Mouse (Mus musculus): Measurements from ENCODE around the gene Tpbgl.

The Tpbgl gene

DNA sequence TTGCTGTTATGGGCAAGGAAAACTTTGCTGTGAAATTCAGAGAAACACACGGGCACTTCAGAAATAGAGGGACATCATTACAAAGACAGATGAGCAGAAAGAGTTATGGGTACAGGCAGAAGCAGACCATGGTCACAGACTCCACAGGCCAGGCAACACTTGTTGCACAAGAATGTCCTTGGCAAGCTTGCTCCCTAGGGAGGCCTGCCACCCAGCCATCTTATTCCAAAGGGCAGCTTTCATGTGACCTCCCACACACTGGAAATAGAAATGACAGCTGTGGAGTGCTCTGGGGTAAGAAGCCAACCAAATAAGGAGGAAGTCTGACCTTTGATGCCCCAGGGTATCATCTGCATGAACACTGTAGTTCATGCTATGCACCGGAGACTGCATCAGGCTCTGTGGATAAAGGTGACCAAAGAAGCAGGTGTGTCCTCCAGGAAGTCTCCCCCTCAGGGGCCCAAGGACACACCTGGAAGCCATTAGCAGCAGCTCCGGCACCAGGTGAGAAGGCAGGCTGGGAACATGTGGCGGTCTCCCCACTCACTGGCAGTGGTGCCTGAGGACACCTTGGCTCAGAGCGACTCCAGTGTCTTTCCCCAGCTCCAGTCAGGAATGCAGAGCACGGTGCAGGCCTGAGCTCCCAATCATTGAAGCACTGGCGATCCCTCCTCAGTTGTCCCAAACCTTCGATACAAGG is 7.2 kb upstream of the Tpbgl start:
- no peak for DNase-seq

DNA sequence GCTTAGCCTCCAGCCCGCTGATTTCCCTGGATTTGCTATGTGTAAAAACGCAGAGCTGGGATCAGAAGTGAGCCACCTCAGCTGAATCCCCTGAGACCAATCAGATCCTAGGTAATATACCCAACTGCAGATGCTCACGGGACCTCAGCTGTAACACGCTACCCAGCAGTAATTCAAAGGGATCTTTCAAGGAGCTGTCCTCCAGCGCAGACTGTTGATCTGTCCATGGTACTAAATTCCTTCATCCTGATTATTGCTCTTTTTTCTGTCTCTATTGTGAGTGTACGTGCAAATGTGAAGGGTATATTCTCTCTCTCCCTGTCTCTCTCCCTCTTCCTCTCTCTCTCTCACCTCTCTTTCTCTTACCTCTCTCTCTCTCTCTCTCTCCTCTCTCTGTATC is 5.4 kb upstream of the Tpbgl start:
- DNase-seq, result no peak

- no peak for DNase-seq
Observed at GRCm38 (mm10) chr7:99627366-99627765, 463 bp upstream of the Tpbgl start.

DNA sequence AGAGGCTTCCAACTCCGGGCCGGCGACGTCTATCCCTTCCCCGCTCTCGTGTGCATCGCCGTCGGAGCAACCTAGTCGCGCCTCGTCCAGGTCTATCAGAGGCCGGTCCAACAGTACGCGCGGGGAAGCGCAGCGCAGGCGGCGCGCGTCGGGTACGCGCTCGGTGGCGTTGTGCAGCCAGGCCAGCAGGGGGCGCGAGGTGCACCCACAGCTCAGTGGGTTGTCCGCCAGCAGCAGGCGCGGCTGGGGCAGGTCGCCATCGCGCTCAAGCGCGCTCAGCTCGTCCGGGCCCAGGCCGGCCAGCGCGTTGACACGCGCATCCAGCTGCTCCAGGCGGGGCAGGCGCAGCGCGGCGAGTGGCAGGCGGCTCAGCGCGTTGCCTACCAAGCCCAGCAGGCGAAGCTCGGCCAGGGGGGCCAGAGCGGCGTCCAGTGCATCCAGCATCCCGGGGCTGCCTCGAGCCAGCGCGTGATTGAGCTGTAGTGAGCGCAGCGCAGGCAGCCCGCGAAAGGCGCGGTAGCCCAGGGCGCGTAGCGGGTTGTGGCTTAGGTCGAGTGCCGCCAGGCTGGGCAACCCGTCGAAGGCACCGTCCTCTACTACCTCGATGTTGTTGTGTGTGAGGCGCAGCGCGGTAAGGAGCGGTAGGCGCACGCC is 1.1 kb downstream of the Tpbgl start:
- peak; percentile 86 for DNase-seq

GRCm38 (mm10) chr7:99618860-99619259 is 8.0 kb downstream of the Tpbgl start:
- DNase-seq, result peak; percentile 64

DNA sequence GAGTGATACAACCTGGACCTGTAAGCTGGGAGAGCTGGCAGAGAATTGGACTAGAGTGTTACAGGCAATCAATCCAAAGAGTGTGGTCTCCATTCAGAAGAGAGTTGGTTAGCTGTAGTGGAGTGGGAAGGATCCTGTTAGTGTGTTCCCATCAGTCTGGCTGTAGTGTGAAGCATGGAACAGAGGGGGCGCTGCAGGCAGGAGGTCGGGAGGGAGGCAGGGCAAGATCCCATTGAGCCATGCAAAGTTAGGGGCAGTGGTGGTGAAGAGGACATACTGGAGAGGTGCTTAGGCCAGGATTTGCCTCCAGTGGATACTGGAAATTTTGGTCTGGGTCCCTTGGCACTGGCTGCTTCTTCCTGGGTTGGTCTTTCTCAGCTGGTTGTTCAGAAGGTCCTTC is 8.6 kb downstream of the Tpbgl start:
- no peak for DNase-seq

DNA sequence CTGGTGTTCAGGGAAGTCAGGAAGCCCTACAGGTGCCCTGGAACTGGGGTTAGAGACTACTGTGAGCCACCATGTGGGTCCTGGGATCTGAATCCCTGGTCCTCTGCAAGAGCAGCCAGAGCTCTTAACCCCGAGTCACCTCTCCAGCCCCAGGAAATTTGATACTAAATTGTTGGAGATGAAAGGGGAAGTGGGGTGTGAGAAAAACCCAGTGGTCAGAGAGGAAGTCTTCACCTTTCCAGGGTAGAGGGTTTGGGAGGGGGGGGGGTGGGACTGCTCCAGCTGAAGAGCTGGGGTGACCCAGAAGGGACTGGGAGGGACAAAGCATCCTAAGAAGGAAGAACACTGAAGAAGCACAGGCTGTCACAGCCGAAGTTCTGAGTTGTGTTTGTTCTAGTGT is 19.3 kb downstream of the Tpbgl start:
- no peak for DNase-seq

DNA sequence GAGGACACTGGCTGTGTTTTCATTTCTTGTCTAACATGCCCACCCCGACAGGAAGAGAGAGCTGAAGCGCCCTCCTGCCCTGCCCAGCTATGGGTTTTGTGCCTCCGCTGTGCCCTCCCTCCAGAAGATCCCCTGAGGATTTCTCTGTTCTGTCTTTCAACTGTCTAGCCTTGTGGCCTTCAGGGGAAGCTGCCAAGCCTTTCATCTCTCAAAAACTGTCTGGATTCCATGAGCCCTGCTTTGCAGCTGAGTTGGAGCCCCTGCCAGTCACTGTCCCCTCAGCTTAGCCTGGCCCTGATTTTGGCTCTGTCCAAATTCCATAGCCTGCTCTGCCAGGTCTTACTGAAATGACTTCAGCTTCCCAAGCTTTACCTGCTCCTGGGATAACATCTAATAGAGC is 20.1 kb downstream of the Tpbgl start:
- no peak for DNase-seq

- DNase-seq, result no peak
Observed at GRCm38 (mm10) chr7:99606303-99606702, 20.6 kb downstream of the Tpbgl start.

GRCm38 (mm10) chr7:99605058-99605457 is 21.8 kb downstream of the Tpbgl start:
- DNase-seq, result no peak

GRCm38 (mm10) chr7:99603875-99604662 is 22.8 kb downstream of the Tpbgl start:
- DNase-seq, result peak; percentile 56

DNA sequence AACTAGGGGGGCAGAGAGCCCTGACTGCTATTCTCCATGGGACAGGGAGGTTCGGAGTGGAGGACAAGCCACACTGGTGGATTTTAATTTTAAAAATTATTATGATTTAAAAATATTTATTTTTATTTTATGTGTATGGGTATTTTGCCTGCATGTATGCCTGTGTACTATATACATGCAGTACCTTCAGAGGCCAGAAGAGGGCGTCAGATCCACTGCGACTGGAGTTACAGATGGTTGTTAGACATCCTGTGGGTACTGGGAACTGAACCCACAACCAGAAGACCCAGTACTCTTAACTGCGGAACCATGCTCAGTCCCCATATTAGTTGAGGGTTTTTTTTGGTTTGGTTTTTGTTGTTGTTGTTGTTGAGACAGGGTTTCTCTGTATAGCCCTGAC is 28.2 kb downstream of the Tpbgl start:
- no peak for DNase-seq

DNA sequence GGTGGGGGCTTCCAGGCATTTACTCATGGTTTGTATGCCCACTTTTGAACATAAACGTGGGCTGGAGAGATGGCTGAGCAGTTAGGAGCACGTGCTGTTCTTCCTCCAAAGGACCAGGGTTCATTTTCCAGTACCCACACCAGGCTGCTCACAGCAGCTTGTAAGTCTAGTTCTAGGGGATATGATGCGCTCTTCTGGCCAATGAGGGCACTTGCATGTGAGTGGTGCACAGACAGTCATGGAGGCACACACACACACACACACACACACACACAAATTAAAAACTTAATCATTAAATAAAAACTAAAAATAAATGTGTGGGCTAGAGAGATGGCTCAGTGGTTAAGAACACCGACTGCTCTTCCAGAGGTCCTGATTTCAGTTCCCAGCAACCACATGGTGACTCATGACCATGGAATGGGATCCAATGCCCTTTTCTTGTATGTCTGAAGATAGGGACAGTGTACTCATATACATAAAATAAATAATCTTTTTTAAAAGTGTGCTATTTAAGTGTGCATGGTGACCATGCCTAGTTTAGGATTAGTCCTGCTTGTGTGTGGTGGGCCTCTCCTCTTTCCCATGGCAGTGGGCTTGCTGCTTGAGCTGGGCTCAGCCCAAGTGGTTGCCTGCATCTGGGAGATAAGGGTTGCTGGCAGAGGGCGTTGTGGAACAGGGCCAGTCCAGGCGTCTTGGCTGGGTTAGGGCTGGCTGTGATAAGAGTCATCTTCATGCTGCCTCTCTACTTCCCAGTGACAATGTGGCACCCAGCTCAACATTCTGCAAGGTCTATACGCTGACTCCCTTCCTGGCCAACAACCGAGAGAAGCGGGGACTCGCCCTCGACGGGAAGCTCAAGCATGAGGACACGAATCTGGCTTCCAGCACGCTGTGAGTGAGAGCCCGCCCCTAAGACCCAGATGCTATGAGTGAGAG is 32.8 kb downstream of the Tpbgl start:
- no peak for DNase-seq

DNA sequence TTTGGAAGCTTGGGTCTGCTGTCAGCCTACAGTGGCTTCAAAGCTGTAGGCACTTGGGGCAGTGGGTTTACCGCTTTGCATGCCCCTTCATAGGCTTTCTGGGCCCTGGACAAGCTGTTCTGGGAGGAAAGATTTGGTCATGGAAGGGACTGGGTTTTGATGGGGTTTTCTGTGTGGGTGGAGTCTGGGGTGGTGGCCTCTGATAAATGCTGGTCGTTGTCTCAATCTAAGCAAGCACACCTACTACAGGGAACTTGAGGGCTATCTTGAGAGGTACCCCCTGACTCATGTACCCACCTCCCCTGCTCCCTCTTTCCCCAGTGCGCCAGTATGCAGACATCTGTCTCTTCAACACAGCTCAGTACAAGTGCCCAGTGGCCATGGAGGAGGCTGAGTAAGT is 34.2 kb downstream of the Tpbgl start:
- no peak for DNase-seq

DNA sequence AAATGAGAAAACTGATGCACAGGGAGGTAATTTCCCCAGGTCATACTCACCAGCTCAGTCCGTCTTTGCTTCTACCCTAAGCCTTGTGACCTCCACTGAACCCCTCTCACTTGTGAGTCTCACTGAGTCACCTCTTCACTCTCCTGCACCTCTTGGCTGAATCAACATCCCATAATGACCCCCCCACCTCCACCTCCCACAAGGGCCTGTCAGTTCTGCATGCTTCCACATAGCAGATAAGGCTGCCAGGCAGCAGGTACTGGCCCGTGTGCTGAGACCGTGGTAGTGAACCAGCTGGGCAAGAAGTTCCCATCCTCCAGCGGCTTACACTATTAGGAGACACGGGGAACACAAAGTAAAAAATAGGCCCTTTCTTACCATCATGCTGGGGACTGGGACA is 36.3 kb downstream of the Tpbgl start:
- DNase-seq, result no peak

DNA sequence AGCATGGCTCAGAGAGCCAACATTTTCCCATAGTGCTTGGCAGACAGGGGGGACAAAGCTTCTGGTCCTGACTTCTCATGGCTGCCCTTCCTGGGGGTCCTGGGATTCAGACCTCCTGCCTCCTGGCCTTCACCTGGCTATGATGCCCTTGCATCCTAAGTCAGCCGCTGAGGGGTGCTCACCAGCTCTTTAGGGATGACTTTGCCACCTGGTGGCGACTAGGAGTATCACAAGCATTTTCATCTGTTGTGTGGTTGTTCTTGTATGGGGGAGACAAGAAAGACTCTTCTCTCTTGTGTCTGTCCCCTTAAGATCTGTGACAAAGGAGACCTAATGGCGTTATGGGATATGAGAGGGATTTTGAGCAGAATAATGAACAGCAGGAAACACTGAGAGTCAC is 36.8 kb downstream of the Tpbgl start:
- DNase-seq, result peak; percentile 83

GRCm38 (mm10) chr7:99585976-99586375 is 40.9 kb downstream of the Tpbgl start:
- no peak for DNase-seq

DNA sequence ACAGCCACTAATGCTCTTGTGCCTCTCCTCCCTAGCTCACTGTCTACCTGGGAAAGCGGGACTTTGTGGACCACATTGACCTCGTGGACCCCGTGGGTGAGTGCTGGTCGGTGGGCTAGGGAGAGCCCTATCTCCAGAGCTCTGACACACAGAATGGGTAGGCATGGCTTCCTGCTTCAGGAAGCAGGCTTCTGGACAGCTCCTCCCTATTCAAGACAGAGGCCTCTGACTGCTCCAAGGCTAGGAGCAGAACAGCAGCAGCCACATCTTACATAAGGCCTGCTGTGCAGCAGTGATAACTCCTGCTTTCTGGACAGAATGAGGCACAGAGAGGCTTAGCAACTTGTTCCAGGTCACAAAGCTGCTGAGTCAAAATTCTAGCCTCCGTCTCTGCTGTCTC is 43.3 kb downstream of the Tpbgl start:
- DNase-seq, result no peak

DNA sequence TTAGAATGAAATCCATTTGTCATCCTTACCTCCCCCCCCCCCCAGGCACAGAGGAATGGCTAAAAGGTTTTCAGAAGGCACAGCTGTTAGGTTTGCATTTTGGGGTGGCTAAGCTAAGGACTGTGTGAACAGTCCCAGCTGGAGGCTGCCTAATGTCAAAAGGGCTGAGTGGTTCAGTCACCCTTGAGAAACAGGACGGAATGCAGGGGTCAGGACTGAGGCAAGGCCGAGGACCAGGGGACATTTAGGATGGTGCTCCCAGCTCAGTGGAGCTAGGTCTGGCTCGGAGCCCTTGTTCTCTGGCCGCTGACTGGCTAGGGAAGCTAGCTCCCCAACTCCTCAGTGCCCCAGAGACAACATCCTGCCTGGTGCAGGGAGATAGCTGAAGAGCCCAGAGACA is 44.0 kb downstream of the Tpbgl start:
- no peak for DNase-seq

DNA sequence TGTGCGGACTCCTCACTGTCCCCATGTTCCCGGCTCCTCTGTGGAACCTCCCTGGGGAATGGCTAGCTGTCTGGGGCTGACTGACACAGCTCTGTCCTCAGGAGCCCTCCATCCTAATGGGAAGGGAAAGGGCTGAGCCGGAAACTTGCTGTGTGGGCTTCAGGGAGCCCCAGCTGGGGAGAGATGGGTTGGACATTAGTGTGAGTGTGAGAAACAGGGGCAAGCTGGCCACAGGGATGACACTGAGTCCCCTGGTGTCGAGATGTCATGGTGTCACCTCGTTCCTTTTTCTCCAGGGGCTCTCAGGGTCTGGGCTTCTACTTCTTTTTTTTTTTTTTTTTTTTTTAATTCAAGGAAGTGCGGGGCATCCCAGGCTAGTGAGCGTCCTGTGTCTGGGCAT is 44.6 kb downstream of the Tpbgl start:
- no peak for DNase-seq

GRCm38 (mm10) chr7:99580247-99580646 is 46.7 kb downstream of the Tpbgl start:
- no peak for DNase-seq

- DNase-seq, result peak; percentile 51
Observed at GRCm38 (mm10) chr7:99579491-99580190, 47.3 kb downstream of the Tpbgl start.

Measured in thymus, postnatal 14 days (tissue).